Mouse (Mus musculus): Measurements from ENCODE around the gene Acsf2. TPM values are rescaled to one million over a fixed set of nuclear protein-coding genes. Genes with fewer than 3 reads are reported as not detected.

The Acsf2 gene
- polyA plus RNA-seq, 1 experiment from 2014 or later = 3.1 TPM

DNA sequence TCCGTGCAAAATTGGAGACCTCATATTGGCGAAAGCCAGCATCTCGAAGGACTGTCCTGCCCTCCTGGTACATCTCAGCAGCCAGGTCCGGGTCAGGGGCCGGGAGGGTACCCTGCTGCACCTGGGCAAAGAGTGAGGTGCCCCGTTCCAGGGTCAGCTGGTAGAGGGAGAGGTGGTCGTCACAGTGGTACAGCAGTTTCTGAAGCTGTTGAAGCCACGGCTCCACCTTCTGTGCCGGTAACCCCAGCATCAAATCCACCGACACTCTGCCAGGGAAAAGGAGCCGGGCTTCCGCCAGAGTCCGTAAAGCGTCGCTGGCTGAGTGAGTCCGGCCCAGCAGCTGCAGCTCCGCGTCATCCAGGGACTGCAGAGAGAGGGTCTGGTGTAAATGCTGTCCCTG, 57.2 kb downstream of the Acsf2 start:
- WGBS = 42% methylated on average over 18 of the region's 18 CpGs
- Histone ChIP-seq H3K36me3 (peaks cover 26% of the 10 kb centered on the region), H3K4me1 (peaks cover 23% of the 10 kb centered on the region), H3K9ac (peak overlapping the region; percentile 24), H3K4me3 (peak overlapping the region; percentile 30), H3K27ac (replicated peaks) (no peak overlapping the region), H3K9me3 (no peaks in the 10 kb centered on the region), H3K27me3 (replicated peaks) (no peaks in the 10 kb centered on the region), H3K4me2 (peak overlapping the region; percentile 62)
- ATAC-seq (ENCODE audit: extremely low read depth, insufficient number of reproducible peaks, low FRiP score, low TSS enrichment) = no peak

DNA sequence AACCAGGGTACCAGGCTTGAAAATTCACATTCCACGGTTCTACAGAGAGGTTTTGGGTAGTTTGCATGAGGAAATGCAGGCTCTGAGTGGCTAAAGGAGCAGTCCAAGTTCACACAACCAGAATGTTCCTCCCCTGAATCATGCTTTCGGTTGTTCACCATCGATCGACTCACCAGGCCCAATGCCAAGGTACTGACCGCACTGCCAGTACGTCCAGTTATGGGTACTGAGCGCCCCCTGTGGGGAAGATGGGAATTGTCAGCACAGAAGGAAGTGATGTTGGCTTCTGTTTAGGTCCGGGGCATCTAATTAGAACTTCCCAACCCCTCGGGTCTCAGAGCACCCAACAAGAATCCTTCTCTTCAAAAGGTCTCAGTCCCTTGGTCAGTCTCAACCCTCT, 57.7 kb downstream of the Acsf2 start:
- WGBS = 25% methylated on average over 9 of the region's 9 CpGs
- Histone ChIP-seq H3K4me2 (peak overlapping the region; percentile 62), H3K4me3 (peak overlapping the region; percentile 30)

DNA sequence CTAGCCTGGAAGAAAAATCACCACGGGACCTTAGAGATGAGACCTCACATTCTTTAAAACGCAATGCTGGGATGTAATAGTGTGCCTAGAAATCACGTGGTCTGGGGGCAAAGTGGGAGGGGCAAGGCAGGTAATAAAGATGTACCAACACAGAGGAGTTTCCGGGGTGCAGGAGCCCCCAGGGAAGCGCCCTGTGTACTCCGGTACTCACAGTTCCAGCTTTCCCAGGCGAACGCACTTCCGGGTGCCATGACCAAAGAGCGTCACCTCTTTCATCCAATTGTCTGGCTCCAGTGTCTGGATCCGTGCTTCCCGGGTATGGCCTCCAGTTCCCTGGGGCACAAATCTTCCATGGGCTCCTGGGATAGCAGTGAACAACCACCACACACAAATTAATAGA, 58.3 kb downstream of the Acsf2 start:
- no peak overlapping the region for H3K4me3 ChIP-seq
- ATAC-seq (ENCODE audit: extremely low read depth, insufficient number of reproducible peaks, low FRiP score, low TSS enrichment) = no peak
- peaks cover 18% of the 10 kb centered on the region for H3K4me1 ChIP-seq
- peaks cover 26% of the 10 kb centered on the region for H3K36me3 ChIP-seq
- H3K27ac ChIP-seq (replicated peaks) = no peak overlapping the region
- H3K9me3 ChIP-seq = no peaks in the 10 kb centered on the region
- WGBS = 81% methylated on average over 12 of the region's 12 CpGs
- H3K4me2 ChIP-seq = no peak overlapping the region
- H3K9ac ChIP-seq = no peak overlapping the region
- H3K27me3 ChIP-seq (replicated peaks) = no peaks in the 10 kb centered on the region

More for the DNA sequence above, 57.7 kb downstream of the Acsf2 start:
- H3K9ac ChIP-seq = peak overlapping the region; percentile 24
- no peaks in the 10 kb centered on the region for H3K9me3 ChIP-seq
- no peak overlapping the region for H3K27ac ChIP-seq (replicated peaks)
- H3K4me1 ChIP-seq = peaks cover 20% of the 10 kb centered on the region
- H3K36me3 ChIP-seq = peaks cover 26% of the 10 kb centered on the region
- no peaks in the 10 kb centered on the region for H3K27me3 ChIP-seq (replicated peaks)
- ATAC-seq (ENCODE audit: extremely low read depth, insufficient number of reproducible peaks, low FRiP score, low TSS enrichment) = no peak

DNA sequence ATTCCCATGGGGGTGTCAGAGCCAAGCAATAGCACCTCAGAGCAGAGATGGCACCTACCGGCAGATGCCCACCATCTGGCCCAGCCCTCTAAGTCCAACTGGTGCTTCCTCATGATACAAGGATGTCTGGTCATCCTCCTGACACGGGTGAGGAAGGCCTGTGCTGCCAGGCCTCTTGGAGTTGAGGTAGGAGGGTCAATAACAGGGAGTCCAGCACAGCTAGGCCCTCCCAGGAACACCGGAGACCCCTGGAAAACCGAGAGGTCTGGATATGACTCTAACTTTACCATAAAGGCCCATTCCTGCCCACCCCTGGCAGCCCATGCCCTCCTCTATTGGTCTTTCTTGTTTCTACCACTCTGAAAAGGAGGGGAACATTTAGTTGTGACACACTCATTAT, 59.3 kb downstream of the Acsf2 start:
- no peaks in the 10 kb centered on the region for H3K9me3 ChIP-seq
- H3K4me2 ChIP-seq = no peak overlapping the region
- no peaks in the 10 kb centered on the region for H3K27me3 ChIP-seq (replicated peaks)
- H3K4me3 ChIP-seq = no peak overlapping the region
- H3K36me3 ChIP-seq = peaks cover 26% of the 10 kb centered on the region
- no peak for ATAC-seq (ENCODE audit: extremely low read depth, insufficient number of reproducible peaks, low FRiP score, low TSS enrichment)
- no peak overlapping the region for H3K9ac ChIP-seq
- 91% methylated on average over 4 of the region's 4 CpGs for WGBS
- no peak overlapping the region for H3K27ac ChIP-seq (replicated peaks)
- peaks cover 13% of the 10 kb centered on the region for H3K4me1 ChIP-seq

DNA sequence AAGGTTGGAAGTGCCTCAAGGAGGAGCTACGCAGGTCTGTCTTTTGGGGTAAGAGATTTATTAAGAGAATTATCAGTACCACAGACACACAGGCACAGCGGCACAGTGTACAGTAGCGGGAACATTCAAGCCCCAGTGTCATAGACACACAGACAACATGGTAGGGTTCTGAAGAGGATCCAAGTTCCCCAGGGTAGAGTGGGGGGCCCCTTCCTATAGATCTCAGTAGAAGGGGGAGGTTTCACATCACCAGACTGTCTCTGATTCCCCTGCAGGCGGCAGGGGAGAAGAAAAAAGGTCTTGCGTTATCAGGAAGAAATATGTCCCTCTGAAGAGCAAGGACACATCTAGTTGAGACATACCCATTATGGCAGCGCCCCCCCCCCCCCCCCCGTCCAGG, 61.9 kb downstream of the Acsf2 start:
- Histone ChIP-seq H3K27ac (replicated peaks) (no peak overlapping the region), H3K27me3 (replicated peaks) (no peaks in the 10 kb centered on the region), H3K36me3 (peaks cover 26% of the 10 kb centered on the region), H3K4me1 (peaks cover 19% of the 10 kb centered on the region), H3K4me3 (no peak overlapping the region), H3K9ac (no peak overlapping the region), H3K9me3 (no peaks in the 10 kb centered on the region; the same call in 1 of the 2 replicates), H3K4me2 (no peak overlapping the region)
- 73% methylated on average over 7 of the region's 7 CpGs for WGBS
- no peak for ATAC-seq (ENCODE audit: extremely low read depth, insufficient number of reproducible peaks, low FRiP score, low TSS enrichment)

DNA sequence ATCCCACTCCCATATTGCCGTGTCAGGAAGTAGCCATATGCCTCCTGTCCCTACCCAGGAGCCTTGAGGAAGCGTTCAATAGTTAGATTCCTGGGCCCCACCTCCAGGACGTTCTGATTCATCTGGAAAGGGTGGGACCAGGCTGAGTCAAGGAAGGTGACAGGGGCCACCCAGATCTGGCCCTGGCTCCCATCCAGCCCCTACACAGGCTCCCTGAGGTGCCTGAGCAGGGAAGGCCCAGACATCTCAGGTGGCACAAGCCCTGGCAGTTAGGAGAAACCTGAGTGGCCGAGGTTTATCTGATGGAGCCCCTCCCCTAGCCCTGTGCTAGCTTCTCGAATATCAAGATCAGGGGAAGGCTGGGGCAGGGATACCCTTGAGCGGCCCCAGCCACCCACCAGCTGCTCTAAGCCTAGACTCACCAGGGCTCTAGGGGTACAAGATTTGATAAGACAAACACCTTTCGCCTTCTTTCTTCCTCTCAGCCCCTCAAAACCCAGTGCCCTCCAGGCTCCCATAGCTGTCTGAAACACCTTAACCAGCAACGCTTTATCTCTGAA, 62.9 kb downstream of the Acsf2 start:
- 44% methylated on average over 8 of the region's 8 CpGs for WGBS
- Histone ChIP-seq H3K4me2 (no peak overlapping the region), H3K27me3 (replicated peaks) (no peaks in the 10 kb centered on the region), H3K9ac (no peak overlapping the region), H3K4me1 (peaks cover 11% of the 10 kb centered on the region), H3K36me3 (peaks cover 26% of the 10 kb centered on the region), H3K27ac (replicated peaks) (no peak overlapping the region), H3K9me3 (no peaks in the 10 kb centered on the region; the same call in 1 of the 2 replicates), H3K4me3 (no peak overlapping the region)
- ATAC-seq (ENCODE audit: extremely low read depth, insufficient number of reproducible peaks, low FRiP score, low TSS enrichment) = no peak

DNA sequence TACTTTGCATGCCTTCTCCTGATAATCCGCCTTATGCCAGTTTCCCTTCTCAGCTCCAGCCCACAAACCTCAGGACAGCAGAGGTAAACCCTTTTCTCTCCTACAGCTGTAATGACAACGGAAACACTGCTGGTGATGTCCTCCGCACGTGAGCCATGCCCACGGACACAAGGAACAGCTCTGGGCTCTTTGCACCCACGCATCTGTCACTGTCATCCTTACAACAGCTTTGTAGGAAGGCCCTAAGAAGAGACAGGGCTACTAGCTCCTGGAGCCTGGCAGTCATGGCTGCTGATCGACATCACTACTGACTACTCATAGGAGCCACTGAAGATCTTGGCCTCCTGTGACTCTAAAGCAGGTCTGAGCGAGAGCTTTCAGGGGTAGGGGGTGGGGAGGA, 68.5 kb downstream of the Acsf2 start:
- WGBS = 67% methylated on average over 8 of the region's 8 CpGs

DNA sequence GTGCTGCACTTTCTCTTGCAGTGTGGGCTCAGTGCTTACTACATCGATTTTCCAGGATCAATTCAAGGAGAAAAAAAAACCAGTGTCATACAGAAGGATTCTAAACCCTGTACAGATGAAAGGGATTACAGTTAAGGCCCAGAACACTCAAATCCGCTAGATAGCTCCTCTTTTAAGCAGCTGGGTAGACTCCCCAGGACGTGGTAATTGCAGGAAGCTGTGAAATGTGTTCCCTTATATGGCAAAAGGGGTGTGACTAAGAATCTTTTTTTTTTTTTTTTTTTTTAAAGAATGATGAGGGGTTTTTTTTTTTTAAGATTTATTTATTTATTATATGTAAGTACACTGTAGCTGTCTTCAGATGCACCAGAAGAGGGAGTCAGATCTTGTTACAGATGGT, 72.8 kb downstream of the Acsf2 start:
- Histone ChIP-seq H3K4me1 (peaks cover 11% of the 10 kb centered on the region; the same call in 1 of the 2 replicates), H3K27ac (replicated peaks) (no peak overlapping the region), H3K9me3 (no peaks in the 10 kb centered on the region), H3K4me3 (no peak overlapping the region), H3K27me3 (replicated peaks) (no peaks in the 10 kb centered on the region), H3K9ac (no peak overlapping the region), H3K4me2 (no peak overlapping the region), H3K36me3 (no peaks in the 10 kb centered on the region)
- 44% methylated on average over 3 of the region's 3 CpGs for WGBS
- no peak for ATAC-seq (ENCODE audit: extremely low read depth, insufficient number of reproducible peaks, low FRiP score, low TSS enrichment)

More for the DNA sequence above, 68.5 kb downstream of the Acsf2 start:
- no peak for ATAC-seq (ENCODE audit: extremely low read depth, insufficient number of reproducible peaks, low FRiP score, low TSS enrichment)
- Histone ChIP-seq H3K27ac (replicated peaks) (no peak overlapping the region), H3K4me1 (peaks cover 9% of the 10 kb centered on the region), H3K36me3 (no peaks in the 10 kb centered on the region), H3K27me3 (replicated peaks) (no peaks in the 10 kb centered on the region), H3K9me3 (no peaks in the 10 kb centered on the region; the same call in 1 of the 2 replicates), H3K9ac (no peak overlapping the region), H3K4me3 (no peak overlapping the region), H3K4me2 (no peak overlapping the region)

DNA sequence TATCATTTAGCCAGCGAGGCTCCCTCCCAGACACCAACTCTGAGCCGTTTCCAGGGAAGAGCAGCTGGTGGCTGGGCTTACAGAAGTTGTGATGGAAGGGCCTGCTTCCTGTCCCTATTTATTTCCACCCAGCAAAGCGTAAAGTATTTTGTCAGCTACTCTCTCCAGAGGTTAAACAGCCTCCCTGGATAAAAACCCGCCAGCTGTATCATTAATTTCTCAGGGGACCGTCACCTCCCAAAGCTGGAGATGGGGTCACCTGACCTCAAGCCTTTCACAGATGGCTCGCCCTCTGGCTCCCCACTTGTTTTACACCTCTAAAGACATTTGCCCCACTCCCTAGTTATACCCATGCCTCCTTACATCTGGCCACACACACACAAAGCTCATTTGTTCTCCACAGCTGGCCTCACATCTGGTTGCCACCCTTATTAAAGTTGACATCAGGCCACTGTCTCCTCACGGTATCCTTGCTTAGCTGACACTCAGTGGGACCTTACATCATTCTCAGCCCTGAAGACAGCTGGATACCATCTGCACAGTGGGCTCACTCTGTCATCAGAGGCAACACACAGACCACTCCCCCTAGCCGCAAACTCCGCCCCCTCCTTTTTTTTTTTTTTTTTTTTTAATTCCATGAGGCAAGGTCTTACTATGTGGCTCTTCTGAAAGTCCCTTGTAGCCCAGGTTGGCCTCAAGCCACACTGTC, 75.3 kb downstream of the Acsf2 start:
- 55% methylated on average over 9 of the region's 9 CpGs for WGBS

DNA sequence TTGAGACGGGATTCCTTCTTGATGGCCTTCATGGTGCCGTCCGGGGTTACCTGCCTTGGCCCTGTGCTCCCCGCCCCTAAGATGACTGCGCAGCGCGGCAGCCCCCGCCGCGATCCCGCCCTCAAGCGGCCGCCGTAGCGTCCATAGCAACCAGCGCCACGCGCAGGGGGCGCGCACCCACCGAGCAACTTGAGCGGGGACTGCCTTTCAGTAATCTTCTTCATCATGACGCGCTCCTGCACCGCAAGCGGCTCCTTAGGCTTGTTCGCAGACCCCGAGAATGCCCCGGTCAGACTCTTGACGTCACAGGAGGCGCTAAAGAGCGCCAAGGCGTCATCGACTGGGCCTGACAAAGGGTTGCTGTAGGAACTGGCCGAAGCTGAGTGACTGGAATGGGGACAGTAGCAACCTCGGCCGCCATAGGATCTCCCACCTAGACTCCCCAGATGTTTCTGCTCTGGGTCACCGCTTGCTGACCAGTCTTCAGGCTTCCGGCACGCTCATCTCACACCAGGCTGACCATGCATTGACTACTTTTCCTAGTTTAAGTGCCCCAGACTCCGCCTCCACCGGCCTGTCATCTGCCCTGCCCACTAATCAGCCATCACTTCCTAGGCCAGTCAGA, 80.3 kb downstream of the Acsf2 start, which contains the start of gene Mycbpap:
Gene Mycbpap, minus strand, starts transcription at position 524 of the 625 bp plus-strand sequence.
- Histone ChIP-seq H3K9me3 (no peaks in the 10 kb centered on the region), H3K4me2 (peak within 1 kb of the TSS; percentile 91), H3K27me3 (replicated peaks) (no peaks in the 10 kb centered on the region), H3K27ac (replicated peaks) (peak within 1 kb of the TSS; percentile 76), H3K9ac (peak within 1 kb of the TSS; percentile 84), H3K4me1 (peaks cover 43% of the 10 kb centered on the region), H3K36me3 (no peaks in the 10 kb centered on the region), H3K4me3 (peak within 1 kb of the TSS; percentile 66)
- ATAC-seq (ENCODE audit: extremely low read depth, insufficient number of reproducible peaks, low FRiP score, low TSS enrichment) = peak; percentile 55
- under 1% methylated on average over 42 of the region's 42 CpGs for WGBS

More for the DNA sequence above, 75.3 kb downstream of the Acsf2 start:
- Histone ChIP-seq H3K27ac (replicated peaks) (no peak overlapping the region), H3K9ac (no peak overlapping the region), H3K27me3 (replicated peaks) (no peaks in the 10 kb centered on the region), H3K4me3 (no peak overlapping the region), H3K4me2 (no peak overlapping the region), H3K4me1 (peaks cover 31% of the 10 kb centered on the region), H3K36me3 (no peaks in the 10 kb centered on the region), H3K9me3 (no peaks in the 10 kb centered on the region)
- no peak for ATAC-seq (ENCODE audit: extremely low read depth, insufficient number of reproducible peaks, low FRiP score, low TSS enrichment)

DNA sequence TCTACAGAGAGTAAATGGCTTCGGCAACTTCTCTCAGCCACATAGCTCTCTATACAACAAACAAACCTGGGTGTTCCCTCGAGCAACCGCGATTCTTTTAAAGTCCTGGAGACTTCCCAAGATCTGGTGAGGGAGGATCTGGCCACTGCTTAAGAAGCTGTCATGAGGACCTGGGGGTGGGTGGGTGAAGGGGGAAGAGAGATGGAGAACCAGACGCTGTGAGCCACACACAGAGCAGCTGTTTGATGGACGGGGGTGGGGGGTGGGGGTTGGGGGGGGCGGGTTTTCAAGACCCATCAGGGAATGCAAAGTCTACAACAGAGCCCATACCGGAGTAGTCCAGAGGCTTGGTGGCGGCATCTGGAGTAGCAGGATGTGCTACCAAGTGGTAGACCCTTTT, 88.2 kb downstream of the Acsf2 start:
- Histone ChIP-seq H3K4me1 (peaks cover 6% of the 10 kb centered on the region), H3K4me3 (no peak overlapping the region), H3K9ac (no peak overlapping the region), H3K9me3 (peaks cover 4% of the 10 kb centered on the region; the same call in 1 of the 2 replicates), H3K27me3 (replicated peaks) (no peaks in the 10 kb centered on the region), H3K27ac (replicated peaks) (no peak overlapping the region), H3K4me2 (no peak overlapping the region), H3K36me3 (peaks cover 6% of the 10 kb centered on the region; the same call in 1 of the 2 replicates)
- WGBS = 48% methylated on average over 9 of the region's 9 CpGs
- no peak for ATAC-seq (ENCODE audit: extremely low read depth, insufficient number of reproducible peaks, low FRiP score, low TSS enrichment)

All from heart, embryonic 13.5 days (tissue).